In genomic region chr9:82975342-82976215, GRCm38 (mm10) we compare ENCODE assay signal across 8 mouse cellular contexts. TPM values are rescaled to one million over a fixed set of nuclear protein-coding genes. Genes with fewer than 3 reads are reported as not detected.
A peak's percentile ranks its signal among the peaks of the same experiment; 100 is the strongest.
DNase-seq lines count a peak whose midpoint lies in the region; ATAC-seq and TF ChIP-seq lines count a peak whose summit lies in the region.

Gene Phip, minus strand, starts transcription at chr9:82975516.

- TF ChIP-seq POLR2A in CH12.LX (IDR thresholded peaks at IDR 0.05; ENCODE audit: low read depth, low read length), result peak; percentile 79

- H3K36me3 ChIP-seq in CH12.LX (replicated peaks in 1 of 2; ENCODE audit: control insufficient read depth in 1 of 2, insufficient read depth in 1 of 2, low read length in 1 of 2), result peaks cover under 1 to 5% of the 10 kb centered on the region in 2 experiments
- H3K36me3 ChIP-seq in forebrain, embryonic 11.5 days (ENCODE audit: control insufficient read depth, insufficient read depth, low read length), result no peaks in the 10 kb centered on the region
- H3K36me3 ChIP-seq in heart, embryonic 16.5 days (ENCODE audit: control insufficient read depth, insufficient read depth), result peaks cover under 1% of the 10 kb centered on the region; the same call in 1 of the 2 replicates
- H3K36me3 ChIP-seq in liver, postnatal 0 days (replicated peaks; ENCODE audit: insufficient read depth, low read length), result no peaks in the 10 kb centered on the region; the same call in 1 of the 2 replicates
- no peaks in the 10 kb centered on the region for H3K36me3 ChIP-seq in neural tube, embryonic 14.5 days (ENCODE audit: control insufficient read depth, insufficient read depth, low read length)

- in situ Hi-C loops in CH12.LX (cut with MboI; ENCODE audit: low pct_ligation_motif_present, low pct_unique_long_range_greater_than_20kb, low sequenced_read_pairs), result loop anchor here (10.0 kb wide), 1 partner anchor 139 kb away; no protein-coding TSS in a partner anchor

- DNase-seq in CH12.LX (ENCODE audit: extremely low read depth), result peak; percentile 87
- peak; percentile 76 for DNase-seq in c-Kit-positive CD71-positive TER-119-negative erythroid progenitor cells, embryonic 14.5 days (ENCODE audit: low read depth)
- peak; percentile 97 for DNase-seq in forebrain, embryonic 11.5 days (ENCODE audit: low spot score)
- DNase-seq in kidney, postnatal 4 days, result peak; percentile 96 to 98
- peak; percentile 92 for DNase-seq in liver, postnatal 0 days
- DNase-seq in testis, postnatal 10 days (ENCODE audit: low spot score), result peak; percentile 98

- ATAC-seq in forebrain, embryonic 11.5 days (replicated peaks; ENCODE audit: low FRiP score), result peak; percentile 86
- peak; percentile 80 for ATAC-seq in heart, embryonic 16.5 days (replicated peaks; ENCODE audit: extremely low read depth, insufficient read depth, low FRiP score)
- peak; percentile 88 for ATAC-seq in liver, postnatal 0 days
- ATAC-seq in neural tube, embryonic 14.5 days (ENCODE audit: low read depth), result peak; percentile 86

- dilution Hi-C loops in CH12.LX (cut with MboI; ENCODE audit: extremely low pct_ligation_motif_present, extremely low pct_unique_long_range_greater_than_20kb, low sequenced_read_pairs), result no loop called here

- peak within 1 kb of the TSS; percentile 18; the same call in 1 of the 2 replicates for H3K4me2 ChIP-seq in CH12.LX (ENCODE audit: insufficient read depth, low read depth, poor library complexity, severe bottlenecking)
- H3K4me2 ChIP-seq in forebrain, embryonic 11.5 days (ENCODE audit: low read depth, low read length, severe bottlenecking), result peak within 1 kb of the TSS; percentile 54
- H3K4me2 ChIP-seq in heart, embryonic 16.5 days (ENCODE audit: low read depth, low read length), result peak within 1 kb of the TSS; percentile 71
- H3K4me2 ChIP-seq in liver, postnatal 0 days (ENCODE audit: low read depth, low read length), result peak within 1 kb of the TSS; percentile 76
- H3K4me2 ChIP-seq in neural tube, embryonic 14.5 days (ENCODE audit: low read depth, low read length), result peak within 1 kb of the TSS; percentile 65

- peak within 1 kb of the TSS; percentile 94 for H3K27ac ChIP-seq in CH12.LX (ENCODE audit: insufficient read depth, low read depth)
- H3K27ac ChIP-seq in forebrain, embryonic 11.5 days (ENCODE audit: low read depth, low read length), result peak within 1 kb of the TSS; percentile 99
- peak within 1 kb of the TSS; percentile 100 for H3K27ac ChIP-seq in heart, embryonic 16.5 days (ENCODE audit: low read length)
- peak within 1 kb of the TSS; percentile 99 for H3K27ac ChIP-seq in liver, postnatal 0 days (ENCODE audit: low read depth)
- peak within 1 kb of the TSS; percentile 99 for H3K27ac ChIP-seq in neural tube, embryonic 14.5 days (ENCODE audit: low read depth, low read length)

- WGBS in forebrain, embryonic 11.5 days, result 0% methylated on average over 61 of the region's 79 CpGs
- under 1% methylated on average over 69 of the region's 79 CpGs for WGBS in heart, embryonic 16.5 days
- under 1% methylated on average over 66 of the region's 79 CpGs for WGBS in liver, postnatal 0 days (ENCODE audit: insufficient replicate concordance)
- under 1% methylated on average over 75 of the region's 79 CpGs for WGBS in neural tube, embryonic 14.5 days

- H3K9me3 ChIP-seq in CH12.LX (replicated peaks; ENCODE audit: low read length), result no peaks in the 10 kb centered on the region
- H3K9me3 ChIP-seq in forebrain, embryonic 11.5 days (ENCODE audit: control insufficient read depth, low read length), result no peaks in the 10 kb centered on the region
- H3K9me3 ChIP-seq in heart, embryonic 16.5 days (replicated peaks; ENCODE audit: control insufficient read depth, low read length), result no peaks in the 10 kb centered on the region
- no peaks in the 10 kb centered on the region for H3K9me3 ChIP-seq in liver, postnatal 0 days (ENCODE audit: low read length)
- H3K9me3 ChIP-seq in neural tube, embryonic 14.5 days (ENCODE audit: control insufficient read depth, low read length), result no peaks in the 10 kb centered on the region

- peaks cover 31% of the 10 kb centered on the region for H3K79me2 ChIP-seq in CH12.LX (replicated peaks; ENCODE audit: control insufficient read depth, extremely low read depth, insufficient read depth, poor library complexity, severe bottlenecking)

- no peak for TF ChIP-seq CTCF in CH12.LX (conservative IDR thresholded peaks at IDR 0.05 in 1 of 2, IDR thresholded peaks at IDR 0.05 in 1 of 2; ENCODE audit: low read depth in 2 of 2, low read length in 2 of 2)
- TF ChIP-seq CTCF in liver, postnatal 0 days (IDR thresholded peaks at IDR 0.05; ENCODE audit: low read depth), result peak; percentile 8; the same call in 1 of the 2 replicates

- H3K27me3 ChIP-seq in CH12.LX (replicated peaks), result no peaks in the 10 kb centered on the region
- H3K27me3 ChIP-seq in forebrain, embryonic 11.5 days (ENCODE audit: control insufficient read depth, insufficient read depth, low read length), result no peaks in the 10 kb centered on the region
- no peaks in the 10 kb centered on the region for H3K27me3 ChIP-seq in heart, embryonic 16.5 days (ENCODE audit: control insufficient read depth, insufficient read depth, low read length)
- no peaks in the 10 kb centered on the region for H3K27me3 ChIP-seq in liver, postnatal 0 days (ENCODE audit: insufficient read depth, low read length)
- H3K27me3 ChIP-seq in neural tube, embryonic 14.5 days (ENCODE audit: control insufficient read depth, insufficient read depth, low read length), result no peaks in the 10 kb centered on the region; the same call in 1 of the 2 replicates

- TF ChIP-seq EP300 in CH12.LX (IDR thresholded peaks at IDR 0.05; ENCODE audit: low read length), result no peak
- TF ChIP-seq EP300 in liver, postnatal 0 days (IDR thresholded peaks at IDR 0.05; ENCODE audit: low read depth), result no peak

- peak within 1 kb of the TSS; percentile 77 to 79 (median 77) for H3K4me3 ChIP-seq in CH12.LX (replicated peaks in 1 of 3; ENCODE audit: low read depth in 2 of 3, low read length in 2 of 3, poor library complexity in 1 of 3)
- peak within 1 kb of the TSS; percentile 99 for H3K4me3 ChIP-seq in forebrain, embryonic 11.5 days (ENCODE audit: low read depth, low read length)
- peak within 1 kb of the TSS; percentile 95 for H3K4me3 ChIP-seq in heart, embryonic 16.5 days (ENCODE audit: low read length)
- H3K4me3 ChIP-seq in liver, postnatal 0 days (ENCODE audit: low read depth, low read length), result peak within 1 kb of the TSS; percentile 89
- peak within 1 kb of the TSS; percentile 99 for H3K4me3 ChIP-seq in neural tube, embryonic 14.5 days (ENCODE audit: low read depth, low read length)

- H3K4me1 ChIP-seq in CH12.LX (ENCODE audit: control insufficient read depth in 1 of 2, insufficient read depth in 2 of 2), result peaks cover 0 to 16% of the 10 kb centered on the region in 2 experiments; a peak in 2 of 4 replicates
- peaks cover 3% of the 10 kb centered on the region; the same call in 1 of the 2 replicates for H3K4me1 ChIP-seq in forebrain, embryonic 11.5 days (replicated peaks; ENCODE audit: control insufficient read depth, insufficient read depth, low read length)
- peaks cover 11% of the 10 kb centered on the region for H3K4me1 ChIP-seq in heart, embryonic 16.5 days (ENCODE audit: control insufficient read depth, insufficient read depth, low read length)
- H3K4me1 ChIP-seq in liver, postnatal 0 days (ENCODE audit: insufficient read depth), result peaks cover 8% of the 10 kb centered on the region
- H3K4me1 ChIP-seq in neural tube, embryonic 14.5 days (ENCODE audit: control insufficient read depth, insufficient read depth, low read length), result peaks cover 13% of the 10 kb centered on the region; the same call in 1 of the 2 replicates

- H3K9ac ChIP-seq in CH12.LX (ENCODE audit: insufficient read depth, low read depth), result peak within 1 kb of the TSS; percentile 84
- H3K9ac ChIP-seq in forebrain, embryonic 11.5 days (ENCODE audit: low read length), result peak within 1 kb of the TSS; percentile 99
- peak within 1 kb of the TSS; percentile 97 for H3K9ac ChIP-seq in heart, embryonic 16.5 days (ENCODE audit: low read length)
- H3K9ac ChIP-seq in liver, postnatal 0 days (replicated peaks), result peak within 1 kb of the TSS; percentile 86
- peak within 1 kb of the TSS; percentile 95 for H3K9ac ChIP-seq in neural tube, embryonic 14.5 days (replicated peaks; ENCODE audit: low read depth, low read length)

- no peak for TF ChIP-seq RAD21 in CH12.LX (IDR thresholded peaks at IDR 0.05; ENCODE audit: low read depth, low read length)

TF ChIP-seq in CH12.LX, 34 proteins besides CTCF, POLR2A, EP300 and RAD21 (continues in another document):
- TF ChIP-seq MAX (IDR thresholded peaks at IDR 0.05; ENCODE audit: low read length) (peak; percentile 80), MEF2A (IDR thresholded peaks at IDR 0.05; ENCODE audit: borderline replicate concordance, low read depth, low read length) (no peak), BHLHE40 (IDR thresholded peaks at IDR 0.05; ENCODE audit: low read depth, low read length) (peak; percentile 80), MYC (IDR thresholded peaks at IDR 0.05; ENCODE audit: low read depth, low read length) (peak; percentile 86; the same call in 1 of the 2 replicates), ETS1 (conservative IDR thresholded peaks at IDR 0.05; ENCODE audit: low read depth, low read length) (0 out of 2 replicates have a peak, but pooled peaks have one; percentile 13), ZC3H11A (IDR thresholded peaks at IDR 0.05; ENCODE audit: low read depth, low read length) (no peak), ZNF384 (IDR thresholded peaks at IDR 0.05; ENCODE audit: low read depth, low read length) (peak; percentile 90), MXI1 (IDR thresholded peaks at IDR 0.05; ENCODE audit: low read depth, low read length) (peak; percentile 74), CHD1 (IDR thresholded peaks at IDR 0.05; ENCODE audit: low read depth, low read length) (no peak), PAX5 (IDR thresholded peaks at IDR 0.05; ENCODE audit: low read length) (no peak), POLR2AphosphoS2 (IDR thresholded peaks at IDR 0.05; ENCODE audit: low read depth, low read length) (peak; percentile 77), HCFC1 (IDR thresholded peaks at IDR 0.05; ENCODE audit: low read depth, low read length) (peak; percentile 63; the same call in 1 of the 2 replicates), JUN (IDR thresholded peaks at IDR 0.05; ENCODE audit: insufficient read depth, low read depth, low read length) (no peak), CHD2 (IDR thresholded peaks at IDR 0.05; ENCODE audit: low read length) (peak; percentile 84), USF1 (IDR thresholded peaks at IDR 0.05; ENCODE audit: low read depth, low read length) (no peak)

RNA-seq across cellular contexts. Expression of gene Phip, which starts in this region (rescaled TPM):
- 28.8 and 32.7 TPM in 2 replicates for total RNA-seq in CH12.LX (2012; rRNA removed)
- total RNA-seq in CH12.LX (2014; rRNA removed), result 29.8 and 36.9 TPM in 2 replicates
- 24.1 and 24.3 TPM in 2 replicates for polyA plus RNA-seq in CH12.LX (2012; ENCODE audit: insufficient read length, low read depth)
- 144 and 152 TPM in 2 replicates for polyA plus RNA-seq in forebrain, embryonic 11.5 days (2014; fragmentation: Nextera tagmentation; extraction: Ambion mirVana)
- 45.4 and 48.6 TPM in 2 replicates for polyA plus RNA-seq in heart, embryonic 16.5 days (2015; fragmentation: Nextera tagmentation; extraction: Ambion mirVana)
- 15.1 and 15.4 TPM in 2 replicates for polyA plus RNA-seq in liver, postnatal 0 days (2015; fragmentation: Nextera tagmentation; extraction: Ambion mirVana)
- 85.3 and 108 TPM in 2 replicates for polyA plus RNA-seq in neural tube, embryonic 14.5 days (2014; fragmentation: Nextera tagmentation; extraction: Ambion mirVana)

Comparison
In these comparisons a context has a peak if more than half of its experiments do, and no peak if none do; other contexts are left out.
1. Peak in every context shown above with its lines: DNase-seq, ATAC-seq, H3K4me3 ChIP-seq and H3K27ac ChIP-seq.
2. H3K4me2 ChIP-seq: peak in every context shown above with its lines; median percentile 76 in liver, postnatal 0 days; 71 in heart, embryonic 16.5 days; 65 in neural tube, embryonic 14.5 days; 54 in forebrain, embryonic 11.5 days; 18 in CH12.LX.